Mouse (Mus musculus) brain, embryonic 14.5 days (tissue): ENCODE data around the gene Gpbp1. TPM values are rescaled to one million over a fixed set of nuclear protein-coding genes. Genes with fewer than 3 reads are reported as not detected.

Experiments
- DNase-seq: peaks from one replicate; pipeline ENCODE4 v3.0.0-alpha.2; 2011; ENCODE audit warnings: low read depth
- CTCF ChIP-seq: fragments of 200-500 bp; IDR thresholded peaks from 2 replicates; pipeline ENCODE4 v1.5.1; 2012; ENCODE audit warnings: inconsistent platforms, mild to moderate bottlenecking, moderate library complexity, borderline replicate concordance; ENCODE audit not compliant: insufficient read depth, insufficient read length; ENCODE audit errors: extremely low read depth
- POLR2A ChIP-seq: fragments of 200-500 bp; IDR thresholded peaks from 2 replicates; pipeline ENCODE4 v1.6.1; 2012; ENCODE audit warnings: mild to moderate bottlenecking, inconsistent platforms, borderline replicate concordance; ENCODE audit not compliant: poor library complexity, insufficient read depth, insufficient read length, severe bottlenecking; ENCODE audit errors: extremely low read depth
- polyA plus RNA-seq: library from polyadenylated mRNA; depleted of rRNA; stranded (reverse); fragments of >200 nt; gene quantifications from 2 replicates; pipeline ENCODE4 v1.2.3, GENCODE M21; 2012

Gpbp1 gene
- polyA plus RNA-seq, 1 experiment: 55.3 TPM

GRCm38 (mm10) chr13:111444325-111444724 lies 45.6 kb downstream of the Gpbp1 start:
- DNase-seq: no peak
- no peak for TF ChIP-seq POLR2A
- no peak for TF ChIP-seq CTCF

GRCm38 (mm10) chr13:111431174-111431573 lies 58.7 kb downstream of the Gpbp1 start:
- no peak for DNase-seq
- TF ChIP-seq CTCF: no peak
- no peak for TF ChIP-seq POLR2A

GRCm38 (mm10) chr13:111421330-111421729 lies 68.6 kb downstream of the Gpbp1 start:
- no peak for DNase-seq

GRCm38 (mm10) chr13:111418087-111418486 lies 71.8 kb downstream of the Gpbp1 start:
- DNase-seq: no peak
- TF ChIP-seq CTCF: no peak
- no peak for TF ChIP-seq POLR2A

More at GRCm38 (mm10) chr13:111421330-111421729, 68.6 kb downstream of the Gpbp1 start:
- TF ChIP-seq CTCF (no peak), POLR2A (no peak)

- DNase-seq: peak; percentile 71
- peak; percentile 56; the same call in 1 of the 2 replicates for TF ChIP-seq CTCF
- no peak for TF ChIP-seq POLR2A
Observed at GRCm38 (mm10) chr13:111413156-111413555, 76.8 kb downstream of the Gpbp1 start.

- DNase-seq: peak; percentile 82
- TF ChIP-seq POLR2A (no peak), CTCF (peak; percentile 63; the same call in 1 of the 2 replicates)
Observed at GRCm38 (mm10) chr13:111410831-111411230, 79.1 kb downstream of the Gpbp1 start.

GRCm38 (mm10) chr13:111406859-111407389 lies 83.0 kb downstream of the Gpbp1 start:
- TF ChIP-seq CTCF: no peak
- no peak for TF ChIP-seq POLR2A
- no peak for DNase-seq

- no peak for DNase-seq
- no peak for TF ChIP-seq POLR2A
- TF ChIP-seq CTCF: no peak
Observed at GRCm38 (mm10) chr13:111405956-111406355, 84.0 kb downstream of the Gpbp1 start.

GRCm38 (mm10) chr13:111397600-111398151 lies 92.2 kb downstream of the Gpbp1 start:
- peak; percentile 37 for DNase-seq
- TF ChIP-seq CTCF (no peak), POLR2A (no peak)

- no peak for TF ChIP-seq CTCF
- no peak for TF ChIP-seq POLR2A
- DNase-seq: no peak
Observed at GRCm38 (mm10) chr13:111397061-111397460, 92.8 kb downstream of the Gpbp1 start.

- TF ChIP-seq POLR2A (no peak), CTCF (no peak)
- DNase-seq: no peak
Observed at GRCm38 (mm10) chr13:111395528-111395927, 94.4 kb downstream of the Gpbp1 start.

GRCm38 (mm10) chr13:111394904-111395303 lies 95.0 kb downstream of the Gpbp1 start:
- TF ChIP-seq CTCF: no peak
- TF ChIP-seq POLR2A: no peak
- no peak for DNase-seq

- peak; percentile 35 for DNase-seq
- TF ChIP-seq CTCF (no peak), POLR2A (no peak)
Observed at GRCm38 (mm10) chr13:111394341-111394740, 95.6 kb downstream of the Gpbp1 start.
